Mouse (Mus musculus) brain, adult 2 months (tissue): ENCODE data around the gene Rgl3.

ENCODE experiments used
- DNase-seq: peaks from one replicate; pipeline ENCODE4 v3.0.0; 2011; ENCODE audit warnings: low read depth, low spot score

The Rgl3 gene

GRCm38 (mm10) chr9:21983911-21984310 is 5.3 kb downstream of the Rgl3 start:
- no peak for DNase-seq

- no peak for DNase-seq
Measured at GRCm38 (mm10) chr9:21978398-21979128, 10.7 kb downstream of the Rgl3 start.

- DNase-seq, result peak; percentile 43
Measured at GRCm38 (mm10) chr9:21977972-21978371, 11.3 kb downstream of the Rgl3 start.

GRCm38 (mm10) chr9:21977331-21977730 is 11.9 kb downstream of the Rgl3 start:
- no peak for DNase-seq

GRCm38 (mm10) chr9:21976626-21977175 is 12.5 kb downstream of the Rgl3 start:
- no peak for DNase-seq

- DNase-seq, result no peak
Measured at GRCm38 (mm10) chr9:21969304-21969703, 19.9 kb downstream of the Rgl3 start.

GRCm38 (mm10) chr9:21968883-21969282 is 20.4 kb downstream of the Rgl3 start:
- no peak for DNase-seq

GRCm38 (mm10) chr9:21963417-21963816 is 25.8 kb downstream of the Rgl3 start, which contains the start of gene Epor:
Gene Epor, minus strand, starts transcription at chr9:21963506.
- DNase-seq, result no peak

GRCm38 (mm10) chr9:21962416-21963059 is 26.7 kb downstream of the Rgl3 start:
- DNase-seq, result peak; percentile 86

- no peak for DNase-seq
Measured at GRCm38 (mm10) chr9:21962010-21962409, 27.2 kb downstream of the Rgl3 start.

- DNase-seq, result peak; percentile 41
Measured at GRCm38 (mm10) chr9:21961366-21961980, 27.8 kb downstream of the Rgl3 start.

GRCm38 (mm10) chr9:21960558-21961208 is 28.6 kb downstream of the Rgl3 start:
- DNase-seq, result no peak

- no peak for DNase-seq
Measured at GRCm38 (mm10) chr9:21960135-21960534, 29.1 kb downstream of the Rgl3 start.

GRCm38 (mm10) chr9:21959244-21959643 is 30.0 kb downstream of the Rgl3 start:
- DNase-seq, result no peak

- no peak for DNase-seq
Measured at GRCm38 (mm10) chr9:21958372-21958771, 30.9 kb downstream of the Rgl3 start.

- DNase-seq, result peak; percentile 99
Measured at GRCm38 (mm10) chr9:21955570-21956281, 33.5 kb downstream of the Rgl3 start, which contains the start of gene Swsap1. Gene Swsap1, plus strand, starts transcription at chr9:21955755.

GRCm38 (mm10) chr9:21955225-21955569 is 34.0 kb downstream of the Rgl3 start:
- no peak for DNase-seq

GRCm38 (mm10) chr9:21954635-21955034 is 34.6 kb downstream of the Rgl3 start:
- DNase-seq, result no peak

GRCm38 (mm10) chr9:21953600-21953999 is 35.6 kb downstream of the Rgl3 start:
- peak; percentile 93 for DNase-seq

- no peak for DNase-seq
Measured at GRCm38 (mm10) chr9:21951977-21952376, 37.3 kb downstream of the Rgl3 start.

- no peak for DNase-seq
Measured at GRCm38 (mm10) chr9:21950322-21950721, 38.9 kb downstream of the Rgl3 start.
